Mouse (Mus musculus) heart, embryonic 16.5 days (tissue): Measurements from ENCODE around the gene Pfkfb1. TPM values are rescaled to one million over a fixed set of nuclear protein-coding genes. Genes with fewer than 3 reads are reported as not detected.
A peak's percentile ranks its signal among the peaks of the same experiment; 100 is the strongest.

Source experiments
- ATAC-seq: fragments of 200-750 bp; cut with Nextera tagmentation; replicated peaks from 2 replicates; pipeline ENCODE4 v1.8.0; 2017; ENCODE audit warnings: moderate number of reproducible peaks; ENCODE audit not compliant: insufficient read depth, low FRiP score; ENCODE audit errors: extremely low read depth
- H3K27ac ChIP-seq: fragments of 300-500 bp; sonication (generic); 2 replicates; pipeline ENCODE4 v1.5.1; 2014; ENCODE audit warnings: mild to moderate bottlenecking, low read length, control low read depth, moderate library complexity
- H3K27me3 ChIP-seq: fragments of 300-500 bp; sonication (generic); 2 replicates; pipeline ENCODE4 v1.6.1; 2014; ENCODE audit warnings: low read length, mixed read lengths; ENCODE audit not compliant: control insufficient read depth, insufficient read depth
- H3K36me3 ChIP-seq: fragments of 300-500 bp; sonication (generic); 2 replicates; pipeline ENCODE4 v1.6.1; 2014; ENCODE audit not compliant: control insufficient read depth, insufficient read depth
- H3K4me1 ChIP-seq: fragments of 300-500 bp; sonication (generic); 2 replicates; pipeline ENCODE4 v1.6.1; 2014; ENCODE audit warnings: low read length, mixed read lengths; ENCODE audit not compliant: control insufficient read depth, insufficient read depth
- H3K4me2 ChIP-seq: fragments of 300-500 bp; sonication (generic); 2 replicates; pipeline ENCODE4 v1.6.1; 2014; ENCODE audit warnings: low read depth, mild to moderate bottlenecking, control low read depth, low read length
- H3K4me3 ChIP-seq: fragments of 300-500 bp; sonication (generic); 2 replicates; pipeline ENCODE4 v1.5.1; 2014; ENCODE audit warnings: mild to moderate bottlenecking, control low read depth, low read length
- H3K9ac ChIP-seq: fragments of 300-500 bp; sonication (generic); 2 replicates; pipeline ENCODE4 v1.6.1; 2014; ENCODE audit warnings: low read length, control low read depth
- H3K9me3 ChIP-seq: fragments of 300-500 bp; sonication (generic); replicated peaks from 2 replicates; pipeline ENCODE4 v1.6.1; 2016; ENCODE audit warnings: low read length; ENCODE audit not compliant: control insufficient read depth
- WGBS: fragments of 180-500 bp; shearing (Covaris S2); extraction: QIAGEN DNeasy Blood & Tissue Kit; methylation state at CpG from one replicate; pipeline ENCODE4 v1.1.7; 2014; 5-methylcytosine and 5-hydroxymethylcytosine counted together
- polyA plus RNA-seq: library from polyadenylated mRNA; unstranded; fragments of >200 nt; fragmentation: Nextera tagmentation; extraction: Ambion mirVana; gene quantifications from 2 replicates; pipeline ENCODE4 v1.2.1, GENCODE M21; 2015

The Pfkfb1 gene
- 3.8 and 5.4 TPM in 2 replicates for polyA plus RNA-seq

- Histone ChIP-seq H3K9ac (peak within 1 kb of the TSS; percentile 77), H3K9me3 (no peaks in the 10 kb centered on the region), H3K4me2 (peak within 1 kb of the TSS; percentile 68), H3K27ac (peak within 1 kb of the TSS; percentile 75), H3K27me3 (no peaks in the 10 kb centered on the region), H3K36me3 (no peaks in the 10 kb centered on the region; the same call in none of the 2 replicates), H3K4me3 (peak within 1 kb of the TSS; percentile 66), H3K4me1 (peaks cover 6% of the 10 kb centered on the region; the same call in 1 of the 2 replicates)
- 14% methylated on average over 35 of the region's 35 CpGs for whole genome bisulfite sequencing
- peak; percentile 97 for ATAC-seq
Measured at GRCm38 (mm10) chrX:150588023-150588764, at the start of gene Pfkfb1. Gene Pfkfb1 (plus strand): TSS chrX:150588229.

DNA sequence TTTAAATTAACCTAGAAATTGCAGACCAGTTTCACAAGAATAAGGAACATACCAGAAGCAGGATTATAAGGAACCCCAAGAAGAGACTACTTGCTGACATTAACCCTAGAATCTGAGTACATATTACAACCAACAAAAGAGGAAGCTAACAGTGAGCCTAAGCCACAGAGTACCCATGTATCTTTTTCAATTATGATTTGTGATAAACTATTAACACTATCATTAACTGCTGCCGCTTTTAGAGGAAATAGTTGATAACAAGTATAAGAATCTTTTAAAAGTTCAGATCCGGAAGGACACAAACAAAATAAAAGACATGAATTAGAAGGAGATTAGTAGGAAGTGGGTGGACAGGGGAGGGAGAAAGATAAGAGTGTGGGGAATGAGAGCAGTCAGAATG is 47.9 kb upstream of the Pfkfb1 start:
- no peak for ATAC-seq
- H3K9ac ChIP-seq, result no peak overlapping the region
- no peaks in the 10 kb centered on the region for H3K27me3 ChIP-seq
- no peak overlapping the region for H3K27ac ChIP-seq
- 60% methylated on average over 2 of the region's 2 CpGs for WGBS
- no peaks in the 10 kb centered on the region for H3K4me1 ChIP-seq
- no peak overlapping the region for H3K4me3 ChIP-seq
- H3K9me3 ChIP-seq, result no peaks in the 10 kb centered on the region; the same call in 1 of the 2 replicates
- no peaks in the 10 kb centered on the region for H3K36me3 ChIP-seq
- H3K4me2 ChIP-seq, result no peak overlapping the region

- Histone ChIP-seq H3K4me3 (no peak overlapping the region), H3K27ac (no peak overlapping the region), H3K27me3 (no peaks in the 10 kb centered on the region), H3K9ac (no peak overlapping the region), H3K4me1 (no peaks in the 10 kb centered on the region), H3K36me3 (no peaks in the 10 kb centered on the region), H3K4me2 (no peak overlapping the region), H3K9me3 (no peaks in the 10 kb centered on the region; the same call in 1 of the 2 replicates)
- no peak for ATAC-seq
Measured at GRCm38 (mm10) chrX:150541684-150542083, 46.3 kb upstream of the Pfkfb1 start.

DNA sequence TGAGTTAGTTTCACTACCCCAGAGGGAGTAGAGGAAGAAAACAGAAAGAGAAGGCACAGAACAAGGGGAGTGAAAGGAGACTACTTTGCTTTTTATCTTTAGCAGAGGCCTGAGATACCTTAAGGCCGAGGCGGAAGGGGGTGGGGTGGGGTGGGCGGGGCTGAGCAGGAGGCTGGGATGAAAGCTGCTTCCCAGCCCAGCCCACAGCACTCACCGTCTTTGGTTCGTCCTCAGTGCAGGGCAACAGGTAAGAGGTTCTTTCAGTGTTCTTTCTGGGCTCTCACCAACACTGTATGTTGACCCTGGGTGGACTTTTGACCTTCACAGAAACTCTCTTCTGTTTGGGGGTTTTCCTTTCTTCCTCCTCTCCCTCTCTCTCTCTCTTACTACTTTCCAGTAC is 40.8 kb upstream of the Pfkfb1 start, which contains the start of gene Alas2:
Gene Alas2, plus strand, starts transcription at position 137 of the 400 bp plus-strand sequence.
- H3K36me3 ChIP-seq, result no peaks in the 10 kb centered on the region
- no peak within 1 kb of the TSS for H3K4me2 ChIP-seq
- H3K27me3 ChIP-seq, result no peaks in the 10 kb centered on the region
- no peak within 1 kb of the TSS for H3K4me3 ChIP-seq
- H3K27ac ChIP-seq, result no peak within 1 kb of the TSS
- H3K9me3 ChIP-seq, result no peaks in the 10 kb centered on the region; the same call in 1 of the 2 replicates
- no peak for ATAC-seq
- WGBS, result 41% methylated on average over 5 of the region's 5 CpGs
- H3K4me1 ChIP-seq, result no peaks in the 10 kb centered on the region
- no peak within 1 kb of the TSS for H3K9ac ChIP-seq

GRCm38 (mm10) chrX:150549639-150550038 is 38.4 kb upstream of the Pfkfb1 start:
- peaks cover 2% of the 10 kb centered on the region; the same call in 1 of the 2 replicates for H3K36me3 ChIP-seq
- H3K4me1 ChIP-seq, result no peaks in the 10 kb centered on the region
- H3K4me2 ChIP-seq, result no peak overlapping the region
- H3K9me3 ChIP-seq, result no peaks in the 10 kb centered on the region
- H3K9ac ChIP-seq, result no peak overlapping the region
- no peak for ATAC-seq
- 62% methylated on average over 3 of the region's 3 CpGs for WGBS
- H3K4me3 ChIP-seq, result no peak overlapping the region
- no peaks in the 10 kb centered on the region for H3K27me3 ChIP-seq
- no peak overlapping the region for H3K27ac ChIP-seq

GRCm38 (mm10) chrX:150551986-150552385 is 36.0 kb upstream of the Pfkfb1 start:
- H3K4me3 ChIP-seq, result no peak overlapping the region
- peaks cover 2% of the 10 kb centered on the region; the same call in 1 of the 2 replicates for H3K36me3 ChIP-seq
- H3K4me1 ChIP-seq, result no peaks in the 10 kb centered on the region
- H3K9me3 ChIP-seq, result no peaks in the 10 kb centered on the region
- H3K4me2 ChIP-seq, result no peak overlapping the region
- 88% methylated on average over 2 of the region's 2 CpGs for WGBS
- no peak overlapping the region for H3K27ac ChIP-seq
- no peak overlapping the region for H3K9ac ChIP-seq
- no peaks in the 10 kb centered on the region for H3K27me3 ChIP-seq
- ATAC-seq, result no peak

- 81% methylated on average over 3 of the region's 3 CpGs for WGBS
- ATAC-seq, result no peak
- Histone ChIP-seq H3K27me3 (no peaks in the 10 kb centered on the region), H3K9me3 (no peaks in the 10 kb centered on the region), H3K4me2 (no peak overlapping the region), H3K4me1 (no peaks in the 10 kb centered on the region), H3K36me3 (peaks cover 2% of the 10 kb centered on the region; the same call in 1 of the 2 replicates), H3K9ac (no peak overlapping the region), H3K4me3 (no peak overlapping the region), H3K27ac (no peak overlapping the region)
Measured at GRCm38 (mm10) chrX:150554032-150554431, 34.0 kb upstream of the Pfkfb1 start.

DNA sequence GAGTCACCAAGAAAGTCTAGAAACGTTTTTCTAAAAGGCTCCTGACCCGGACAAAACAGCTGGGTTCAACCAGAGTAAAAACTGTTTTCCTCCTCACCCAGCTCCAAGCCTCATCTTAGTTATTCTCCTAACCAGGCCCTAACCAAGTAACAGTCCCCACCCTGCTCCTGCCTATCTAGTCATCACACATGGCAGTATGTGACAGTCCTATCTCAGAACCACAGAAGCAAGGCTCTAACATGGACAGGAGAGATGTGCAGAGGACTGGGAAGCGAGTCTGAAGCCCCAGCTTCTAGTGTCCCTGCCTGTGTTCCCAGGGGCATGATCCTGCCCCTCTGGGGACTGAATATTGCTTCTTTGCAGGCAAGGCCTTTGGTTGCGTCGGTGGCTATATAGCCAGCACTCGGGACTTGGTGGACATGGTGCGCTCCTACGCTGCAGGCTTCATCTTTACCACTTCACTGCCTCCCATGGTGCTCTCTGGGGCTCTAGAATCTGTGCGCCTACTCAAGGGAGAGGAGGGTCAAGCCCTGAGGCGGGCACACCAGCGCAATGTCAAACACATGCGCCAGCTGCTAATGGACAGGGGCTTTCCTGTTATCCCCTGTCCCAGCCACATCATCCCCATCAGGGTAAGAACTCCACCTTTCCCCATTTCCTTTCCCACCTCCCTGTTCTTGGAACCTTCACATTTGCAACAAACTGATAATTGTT is 23.2 kb upstream of the Pfkfb1 start:
- ATAC-seq, result no peak
- WGBS, result 92% methylated on average over 11 of the region's 12 CpGs

GRCm38 (mm10) chrX:150581921-150582320 is 6.1 kb upstream of the Pfkfb1 start:
- H3K27me3 ChIP-seq, result no peaks in the 10 kb centered on the region
- no peak for ATAC-seq
- no peaks in the 10 kb centered on the region for H3K4me1 ChIP-seq
- no peak overlapping the region for H3K27ac ChIP-seq
- no peak overlapping the region for H3K4me2 ChIP-seq
- H3K9me3 ChIP-seq, result no peaks in the 10 kb centered on the region
- H3K4me3 ChIP-seq, result no peak overlapping the region
- H3K9ac ChIP-seq, result no peak overlapping the region
- peaks cover 10% of the 10 kb centered on the region for H3K36me3 ChIP-seq

More for the DNA sequence above, 23.2 kb upstream of the Pfkfb1 start:
- Histone ChIP-seq H3K9me3 (no peaks in the 10 kb centered on the region), H3K9ac (no peak overlapping the region), H3K27me3 (no peaks in the 10 kb centered on the region), H3K4me2 (no peak overlapping the region), H3K4me1 (no peaks in the 10 kb centered on the region), H3K36me3 (no peaks in the 10 kb centered on the region), H3K27ac (no peak overlapping the region), H3K4me3 (no peak overlapping the region)
